Mouse (Mus musculus) layer of hippocampus, adult 9-11 months (tissue): ENCODE results near the gene Gpr146.

Source experiments
- DNase-seq: peaks from one replicate; pipeline ENCODE4 v3.0.0; 2022

Gene Gpr146

DNA sequence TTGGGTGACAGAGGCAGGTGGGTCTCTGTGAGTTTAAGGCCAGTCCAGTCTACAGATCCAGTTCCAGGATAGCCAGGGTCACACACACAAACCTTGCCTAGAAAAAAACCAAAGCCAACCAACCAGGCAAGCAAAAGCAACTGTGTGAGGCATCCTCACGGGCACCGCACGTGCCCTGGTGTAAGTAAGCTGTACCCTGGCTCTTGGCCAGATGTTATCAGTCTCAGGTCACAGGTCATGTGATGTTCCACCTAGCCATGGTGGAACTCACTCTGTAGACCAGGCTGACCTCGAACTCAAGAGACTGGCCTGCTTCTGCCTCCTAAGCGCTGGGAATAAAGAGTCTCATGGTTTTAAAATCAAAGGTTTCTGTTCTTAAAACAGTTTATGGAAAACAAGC, 18.3 kb upstream of the Gpr146 start:
- DNase-seq: no peak

DNA sequence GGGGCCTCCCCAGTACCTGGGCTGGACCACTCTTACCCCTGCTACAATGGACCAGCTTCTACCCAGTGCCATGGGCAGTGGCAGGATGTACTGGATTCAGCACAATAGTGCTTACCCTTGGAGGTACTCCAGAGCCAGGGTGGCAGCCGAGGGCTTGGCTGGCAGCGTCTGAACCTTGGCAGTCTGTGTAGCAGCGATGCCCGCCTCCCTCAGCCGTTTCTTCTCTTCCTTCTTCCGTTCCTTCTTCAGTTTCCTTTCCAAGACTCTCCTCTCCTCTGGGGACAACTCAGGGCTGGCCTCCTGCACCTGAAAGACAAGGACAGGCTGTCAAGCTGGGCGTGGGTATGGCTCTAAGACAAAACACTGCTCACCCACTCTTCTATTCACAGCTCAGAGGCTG, 13.6 kb upstream of the Gpr146 start:
- no peak for DNase-seq

DNA sequence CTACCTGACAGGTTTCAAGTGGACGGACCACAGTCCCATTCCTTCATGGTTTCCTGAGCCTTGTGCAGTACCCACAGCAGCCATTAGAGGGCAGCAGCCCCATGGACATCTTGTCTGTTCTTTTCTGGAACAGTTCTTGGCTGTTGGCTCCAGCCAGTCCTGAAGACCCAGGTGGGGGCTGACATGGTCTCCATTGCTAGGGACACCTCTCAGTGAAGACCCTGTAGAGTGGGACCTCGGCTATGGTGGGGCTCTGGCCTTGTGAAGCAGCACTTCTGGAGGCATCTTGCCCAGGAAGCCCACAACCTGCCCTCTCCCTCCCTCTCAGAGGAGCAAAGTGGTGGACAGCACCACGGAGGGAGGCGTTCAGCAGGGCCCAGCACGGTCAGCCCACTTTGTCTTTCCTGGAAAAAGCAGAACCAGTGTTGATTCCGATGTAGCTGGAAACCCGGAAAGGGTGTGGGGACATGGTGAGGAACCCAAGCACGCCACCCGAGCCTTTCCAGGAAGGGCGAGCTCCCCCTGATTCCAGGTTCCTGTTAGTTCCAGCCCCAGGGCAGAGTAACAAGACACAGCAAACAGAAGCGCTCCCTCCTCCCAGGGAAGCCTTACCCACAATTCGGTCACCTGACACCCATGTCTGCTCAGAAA, 13.1 kb upstream of the Gpr146 start:
- DNase-seq: peak; percentile 81

DNA sequence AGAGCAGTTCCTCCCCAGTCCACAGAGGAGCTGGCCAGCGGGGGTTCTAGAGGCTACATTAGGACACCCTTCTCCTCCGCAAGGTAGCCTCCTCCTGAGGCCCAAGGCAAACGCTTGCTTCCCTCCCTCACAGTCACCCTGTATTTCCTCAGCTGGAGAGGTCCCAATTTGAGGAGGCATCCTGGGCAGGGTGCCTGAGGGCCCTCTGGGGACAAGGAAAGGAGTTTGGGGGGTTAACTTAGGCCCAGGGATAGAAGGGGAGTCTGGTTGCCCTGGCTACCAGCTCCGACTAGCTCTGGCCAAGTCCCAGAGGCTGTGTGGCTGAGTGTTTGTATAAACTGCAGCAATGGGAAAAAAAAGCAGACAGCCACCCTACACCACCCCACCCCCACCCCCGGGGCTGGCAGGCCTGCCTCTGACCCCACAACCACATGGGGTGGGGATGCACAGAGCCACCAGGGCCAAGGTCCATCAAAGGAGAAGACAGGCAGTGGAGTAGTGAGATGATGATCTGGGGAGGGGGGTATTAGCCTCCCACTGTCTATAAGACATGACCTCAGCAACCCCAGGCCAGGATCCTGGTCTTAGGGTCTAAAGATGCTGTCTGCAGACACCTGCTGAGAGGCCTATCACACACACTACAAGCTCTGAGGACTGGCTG, 12.5 kb upstream of the Gpr146 start:
- no peak for DNase-seq

DNA sequence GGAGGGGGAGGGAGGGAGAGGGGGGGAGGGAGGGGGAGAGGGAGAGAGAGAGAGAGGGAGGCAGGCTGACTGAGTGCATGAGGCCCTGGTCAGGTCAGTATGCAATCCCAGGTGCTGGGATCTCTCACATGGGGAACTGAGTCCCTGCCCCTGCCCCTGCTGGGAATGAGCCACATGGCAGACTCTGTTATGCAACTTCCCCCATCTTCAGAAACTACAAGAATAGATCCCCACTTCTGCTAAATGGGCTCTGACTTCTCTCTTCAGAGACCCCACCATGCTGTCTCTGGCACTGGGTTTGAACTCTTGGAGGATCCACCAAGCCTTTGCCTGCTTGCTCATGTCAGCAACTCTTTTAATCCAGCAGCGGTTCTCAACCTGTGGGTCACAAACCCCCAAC, 11.7 kb upstream of the Gpr146 start:
- peak; percentile 85 for DNase-seq

DNA sequence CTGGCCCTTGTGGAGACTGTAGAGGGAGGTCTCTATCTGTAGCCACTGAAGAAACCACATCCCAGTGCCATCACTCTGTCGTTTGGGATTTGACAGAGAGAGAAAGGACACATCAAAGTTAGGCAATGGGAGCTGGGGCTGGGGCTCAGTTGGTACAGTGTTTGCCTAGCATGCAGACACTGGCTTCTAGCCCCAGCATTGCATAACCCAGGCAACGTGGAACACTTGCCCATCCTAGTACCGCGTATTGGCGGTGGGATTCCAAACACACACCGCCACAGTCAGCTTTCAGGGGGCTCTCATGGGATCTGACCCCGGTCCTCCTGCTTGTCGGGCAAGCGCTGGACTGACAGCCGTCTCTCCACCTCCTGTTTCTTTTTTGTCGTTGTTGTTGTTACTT, 11.0 kb upstream of the Gpr146 start:
- DNase-seq: no peak

DNA sequence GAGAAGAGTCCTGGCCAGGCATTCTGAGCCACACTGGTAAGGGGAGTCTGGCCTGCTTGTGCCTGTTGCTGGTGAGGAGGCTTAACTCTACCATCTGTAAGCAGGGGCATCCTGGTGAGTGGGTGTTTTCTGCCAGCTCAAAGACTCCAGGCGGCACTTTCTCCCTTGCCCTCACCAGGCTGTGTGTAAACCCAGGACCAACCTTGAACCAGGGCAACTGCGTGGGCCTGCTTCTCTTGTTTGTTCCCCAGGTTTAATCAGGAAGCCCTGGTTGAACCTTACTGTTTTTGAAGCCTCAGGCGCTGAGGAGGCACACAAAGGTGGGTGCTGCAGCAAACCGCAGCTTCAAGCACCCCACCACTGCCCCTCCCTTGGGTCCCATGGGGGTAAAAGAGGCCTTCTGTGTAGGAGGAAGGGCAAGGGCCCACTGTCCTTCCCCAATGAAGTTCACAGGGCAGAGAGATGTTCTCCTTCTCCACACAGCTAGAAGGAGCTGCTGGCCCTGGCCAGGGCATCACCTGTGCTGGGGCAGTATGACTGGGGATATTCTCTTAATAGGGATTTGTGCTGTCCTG, 9.5 kb upstream of the Gpr146 start:
- DNase-seq: no peak

DNA sequence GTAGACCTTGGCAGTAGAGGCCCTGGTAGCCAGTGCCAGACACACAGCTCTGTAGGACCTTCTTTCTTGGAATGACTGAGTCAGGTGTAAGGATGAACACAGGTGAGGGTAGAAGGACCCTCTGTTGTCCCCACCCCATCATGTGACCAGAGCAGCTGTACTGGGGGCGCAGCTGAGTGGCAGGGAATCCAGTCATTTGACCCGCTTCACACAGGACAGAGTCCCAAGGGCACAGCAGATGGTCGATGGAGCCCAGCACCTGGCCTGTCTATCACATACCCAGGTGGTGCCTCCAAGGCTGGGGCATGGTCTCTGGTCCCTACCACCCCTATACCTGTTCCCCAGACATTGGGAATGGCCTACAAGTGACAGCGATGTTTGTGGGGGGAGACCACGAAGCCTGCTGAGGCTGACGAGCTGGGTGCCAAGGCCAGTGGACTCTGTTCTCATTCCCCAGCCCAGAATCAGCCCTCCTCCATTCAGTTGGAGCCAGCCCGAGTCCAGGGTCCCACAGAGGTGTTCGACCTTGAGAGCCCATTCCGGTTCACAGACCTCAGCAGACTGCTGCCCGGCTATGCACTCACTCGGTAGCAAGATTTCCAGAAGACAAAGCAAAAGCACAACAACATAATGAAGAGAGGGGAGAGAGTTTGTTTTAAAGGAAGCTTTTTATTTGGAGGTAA, 8.7 kb upstream of the Gpr146 start:
- no peak for DNase-seq

DNA sequence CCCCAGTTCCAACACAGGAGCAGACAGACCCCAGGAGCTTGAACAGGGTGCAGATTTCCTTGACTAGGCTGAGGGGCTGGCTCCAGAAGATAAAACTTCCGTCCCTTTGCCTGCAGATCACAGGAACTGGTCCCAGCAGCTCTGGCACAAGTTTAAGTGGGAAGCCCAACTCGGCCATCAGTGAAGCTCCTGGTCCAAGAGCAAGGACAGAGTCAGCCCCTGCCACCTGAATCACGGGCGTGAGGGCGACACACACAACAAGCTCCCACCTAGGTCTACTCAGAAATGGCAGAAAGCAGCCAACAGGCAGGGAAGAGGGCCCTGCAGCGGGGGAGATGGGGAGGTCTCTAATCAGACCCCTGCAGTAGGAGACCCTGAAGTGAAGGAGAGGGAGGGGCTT, 7.2 kb upstream of the Gpr146 start:
- no peak for DNase-seq

DNA sequence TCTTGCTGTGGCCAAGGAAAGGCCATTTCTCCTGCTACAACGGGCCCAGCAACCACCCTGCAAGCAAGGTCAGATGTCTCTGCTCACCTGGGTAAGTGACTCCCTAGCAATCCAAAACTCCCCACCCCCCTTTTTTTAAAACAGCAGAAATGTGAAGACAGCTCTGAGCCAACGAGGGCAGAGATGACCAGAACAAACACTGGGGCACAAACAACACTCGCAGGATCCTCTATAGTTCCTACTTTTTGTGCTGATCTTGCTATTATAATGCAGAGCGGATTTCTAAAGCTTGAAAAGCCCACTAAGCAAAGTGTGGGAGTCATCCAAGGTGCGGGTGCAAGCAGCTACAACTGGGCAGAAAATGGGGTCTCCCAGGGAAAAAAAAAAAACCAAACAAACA, 6.4 kb upstream of the Gpr146 start:
- no peak for DNase-seq

DNA sequence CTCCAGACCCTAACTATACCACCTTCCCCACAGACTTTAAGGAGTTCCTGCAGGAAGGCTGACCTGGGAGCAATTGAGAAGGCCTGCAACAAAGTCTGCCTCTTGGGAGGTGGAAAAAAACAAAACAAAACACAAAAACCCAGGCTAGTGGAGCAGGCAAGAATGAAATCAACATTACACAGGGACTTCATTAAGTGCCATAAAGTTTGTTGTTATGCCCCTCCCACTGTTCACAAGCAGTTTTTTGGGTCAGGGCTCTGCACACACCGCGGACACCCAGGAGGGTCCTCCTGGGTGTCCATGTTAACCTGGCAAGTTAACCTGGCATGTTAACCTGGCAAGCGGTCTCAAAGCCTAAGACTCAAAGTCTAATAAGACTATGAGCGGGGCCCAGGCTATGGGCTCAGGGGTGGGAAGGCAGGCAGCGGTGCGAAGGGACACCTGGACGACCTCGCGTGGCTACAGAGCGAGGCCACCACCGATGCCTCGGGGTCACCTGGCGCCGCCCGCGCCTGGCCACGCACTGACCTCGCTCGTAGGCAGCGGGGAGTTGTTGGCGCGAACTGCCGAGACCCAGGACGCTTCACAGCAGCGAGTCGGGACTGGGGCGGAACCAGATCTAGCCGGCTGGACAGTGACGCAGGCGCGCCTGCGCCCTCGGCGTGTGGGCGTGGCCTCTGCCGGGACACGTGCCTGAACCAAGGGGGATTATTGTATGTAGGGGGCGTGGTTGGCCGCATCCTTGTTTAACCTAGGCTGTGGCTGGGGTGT, 5.7 kb upstream of the Gpr146 start:
- DNase-seq: peak; percentile 93

DNA sequence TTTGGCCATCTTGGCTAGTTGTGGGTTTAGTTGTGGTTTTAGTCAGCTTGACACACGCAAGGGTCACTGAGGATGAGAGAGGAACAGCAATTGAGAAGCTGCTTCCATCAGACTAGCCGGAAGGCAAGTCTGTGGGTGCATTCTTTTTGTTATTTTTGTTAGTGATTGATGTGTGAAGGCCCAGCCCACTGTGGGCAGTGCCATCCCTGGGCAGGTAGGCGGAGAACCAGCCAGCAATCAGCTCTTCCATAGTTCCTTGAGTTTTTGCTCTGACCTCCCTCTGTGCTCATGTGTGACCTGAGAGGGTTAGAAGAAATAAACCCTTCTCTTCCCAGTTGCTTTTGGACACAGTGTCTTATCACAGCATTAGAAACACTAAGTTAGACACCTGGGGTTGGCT, 4.4 kb upstream of the Gpr146 start:
- no peak for DNase-seq

DNA sequence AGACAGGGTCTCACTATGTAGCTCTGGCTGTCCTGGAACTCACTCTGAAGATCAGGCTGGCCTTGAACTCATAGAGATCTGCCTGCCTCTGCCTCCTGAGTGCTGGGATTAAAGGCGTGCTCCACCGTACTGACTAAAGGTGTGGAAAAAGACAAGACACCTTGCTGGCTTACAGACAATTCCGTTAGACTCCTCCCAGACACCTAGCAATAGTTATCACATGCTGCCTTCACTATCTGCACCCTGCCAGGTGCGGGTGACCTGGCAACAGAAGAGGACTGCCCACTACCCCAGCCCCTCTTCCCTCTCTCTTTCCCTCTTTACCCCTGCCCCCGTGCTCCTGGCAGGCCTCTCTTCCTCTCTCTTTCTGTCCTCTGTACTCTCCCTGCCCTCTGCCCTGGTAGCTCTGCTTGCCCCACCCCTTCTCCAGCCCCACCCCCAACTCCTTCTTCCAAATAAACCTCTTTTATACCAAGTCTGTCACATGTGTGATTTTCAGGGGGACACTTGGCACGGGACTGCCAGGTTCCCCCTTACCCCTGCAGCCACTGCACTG, 3.5 kb upstream of the Gpr146 start:
- DNase-seq: no peak

DNA sequence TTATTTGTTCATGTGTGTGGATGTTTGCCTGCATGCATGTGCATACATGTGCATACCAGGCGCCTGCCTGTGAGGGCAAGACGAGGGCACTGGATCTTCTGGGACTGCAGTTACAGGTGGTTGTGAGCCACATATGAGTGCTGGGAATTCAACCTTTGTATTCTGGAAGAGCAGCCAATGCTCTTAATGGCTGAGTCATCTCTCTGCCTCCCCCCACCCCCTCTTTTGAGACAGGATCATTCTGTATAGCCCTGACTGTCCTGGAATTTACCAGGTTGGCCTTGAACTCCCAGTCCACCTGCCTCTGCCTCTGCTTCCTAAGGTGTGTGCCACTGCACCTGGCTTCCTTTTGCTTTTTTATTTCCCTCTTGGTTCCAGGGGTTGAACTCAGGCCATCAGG, 2.7 kb upstream of the Gpr146 start:
- no peak for DNase-seq

DNA sequence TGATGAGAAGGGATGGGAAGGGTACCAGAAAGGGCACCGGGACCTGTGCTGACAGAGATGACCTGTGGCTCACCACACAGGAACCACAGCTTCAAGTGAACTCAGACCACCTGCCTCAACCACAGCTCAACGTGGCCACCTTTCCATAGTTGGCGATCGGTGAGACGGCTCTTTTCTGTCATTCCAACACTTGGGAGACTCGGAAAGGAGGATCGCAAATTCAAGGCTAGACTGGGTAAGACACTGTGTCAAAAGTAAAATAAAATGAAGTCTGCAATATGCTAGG, 717 bp downstream of the Gpr146 start:
- no peak for DNase-seq

DNA sequence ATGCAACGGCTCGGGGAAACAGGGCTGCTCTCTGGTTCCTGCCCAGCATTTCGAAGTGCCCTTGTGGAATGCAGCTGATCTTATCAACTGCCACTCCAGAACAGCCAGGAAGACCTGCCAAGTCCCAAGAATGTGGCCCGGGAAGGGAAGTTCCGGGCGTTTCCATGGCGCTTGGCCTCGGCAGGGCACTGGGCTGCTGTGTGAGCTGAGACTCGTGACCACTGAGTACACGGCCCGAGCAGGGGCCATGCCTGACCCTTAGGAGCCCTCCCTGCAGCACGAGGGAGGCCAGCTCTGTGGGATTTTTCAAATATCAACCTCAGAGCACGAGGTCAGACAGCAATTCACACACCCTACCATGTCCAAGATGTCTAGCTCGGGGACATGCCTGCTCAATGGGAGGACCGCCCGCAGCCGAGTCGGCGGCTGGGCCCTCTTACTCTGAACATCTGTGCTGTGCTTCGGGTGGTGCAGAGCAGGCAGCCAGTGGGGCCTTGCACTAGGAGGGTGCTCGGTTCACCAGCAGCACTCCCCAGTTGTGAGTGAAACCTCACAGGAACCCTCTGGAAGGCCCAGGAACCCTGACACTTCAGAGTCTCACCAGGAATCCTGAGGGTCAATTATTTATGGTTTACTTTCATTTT, 1.6 kb downstream of the Gpr146 start:
- no peak for DNase-seq

DNA sequence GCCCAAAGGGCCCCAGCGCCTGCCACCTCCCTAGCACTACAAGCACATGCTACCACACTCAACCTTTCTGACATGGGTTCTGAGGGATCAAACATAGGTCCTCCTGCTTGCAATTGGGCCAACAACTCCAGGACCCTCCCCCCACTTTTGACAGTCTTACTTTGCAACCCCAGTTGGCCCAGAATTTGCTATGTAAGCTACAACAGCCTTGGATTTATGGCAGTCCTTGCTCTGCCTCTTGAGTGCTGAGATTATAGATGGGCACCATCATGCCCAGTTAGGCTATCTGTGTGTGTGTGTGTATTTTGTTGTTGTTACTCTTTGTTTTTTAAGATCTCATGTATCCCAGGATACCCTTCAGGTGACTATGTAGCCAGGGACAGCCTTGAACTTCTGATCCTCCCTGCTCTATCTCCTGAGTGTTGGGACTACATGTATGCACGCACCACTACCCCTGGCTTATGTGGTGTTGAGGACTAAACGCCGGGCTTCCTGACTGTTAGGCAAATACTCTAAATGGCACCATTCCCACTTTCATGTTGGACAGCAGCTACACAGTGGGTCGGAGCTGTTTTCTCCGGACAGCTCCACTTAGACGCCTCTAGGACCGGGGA, 2.4 kb downstream of the Gpr146 start:
- DNase-seq: no peak

DNA sequence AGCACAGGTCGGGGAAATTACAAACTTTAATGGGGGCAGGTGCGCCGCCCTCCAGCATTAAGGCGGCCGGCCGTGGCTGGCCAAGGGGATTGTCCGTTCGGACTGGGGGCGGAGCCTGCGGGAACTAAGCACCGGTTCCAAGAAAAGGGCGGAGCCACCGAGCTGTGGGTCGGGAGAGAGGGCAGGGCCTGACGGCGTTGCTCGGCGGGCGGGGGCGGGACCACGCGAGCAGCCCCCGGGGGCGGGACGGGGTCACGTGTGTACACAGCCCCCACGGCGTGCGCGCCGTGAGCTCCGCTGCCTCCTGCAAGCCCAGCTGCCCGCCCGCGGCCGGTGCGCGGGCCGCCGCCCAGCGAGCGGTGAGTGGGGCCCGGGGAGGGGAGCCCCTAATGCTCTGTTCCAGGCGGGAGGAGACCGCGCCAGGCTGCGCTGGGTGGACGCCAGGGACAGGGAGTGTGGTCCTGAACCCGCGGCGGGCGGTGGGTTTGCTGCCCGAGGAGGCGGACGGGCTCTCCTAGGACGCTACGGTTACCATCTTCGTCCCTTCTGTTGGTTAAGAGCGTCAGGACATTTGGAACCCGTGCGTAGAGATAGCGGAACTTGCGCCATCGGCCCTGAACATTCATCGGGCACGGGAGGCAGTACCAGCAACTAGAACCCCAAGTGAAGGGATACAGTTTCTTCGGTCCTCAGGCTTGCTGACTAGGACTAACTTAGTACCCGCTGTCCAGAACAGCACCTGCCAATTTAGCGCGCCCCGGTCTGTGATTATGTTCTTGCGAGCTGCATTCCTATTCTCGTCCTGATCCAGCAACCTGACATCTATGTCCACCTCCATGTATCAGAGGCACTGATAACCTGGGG, 3.1 kb downstream of the Gpr146 start:
- DNase-seq: peak; percentile 93

DNA sequence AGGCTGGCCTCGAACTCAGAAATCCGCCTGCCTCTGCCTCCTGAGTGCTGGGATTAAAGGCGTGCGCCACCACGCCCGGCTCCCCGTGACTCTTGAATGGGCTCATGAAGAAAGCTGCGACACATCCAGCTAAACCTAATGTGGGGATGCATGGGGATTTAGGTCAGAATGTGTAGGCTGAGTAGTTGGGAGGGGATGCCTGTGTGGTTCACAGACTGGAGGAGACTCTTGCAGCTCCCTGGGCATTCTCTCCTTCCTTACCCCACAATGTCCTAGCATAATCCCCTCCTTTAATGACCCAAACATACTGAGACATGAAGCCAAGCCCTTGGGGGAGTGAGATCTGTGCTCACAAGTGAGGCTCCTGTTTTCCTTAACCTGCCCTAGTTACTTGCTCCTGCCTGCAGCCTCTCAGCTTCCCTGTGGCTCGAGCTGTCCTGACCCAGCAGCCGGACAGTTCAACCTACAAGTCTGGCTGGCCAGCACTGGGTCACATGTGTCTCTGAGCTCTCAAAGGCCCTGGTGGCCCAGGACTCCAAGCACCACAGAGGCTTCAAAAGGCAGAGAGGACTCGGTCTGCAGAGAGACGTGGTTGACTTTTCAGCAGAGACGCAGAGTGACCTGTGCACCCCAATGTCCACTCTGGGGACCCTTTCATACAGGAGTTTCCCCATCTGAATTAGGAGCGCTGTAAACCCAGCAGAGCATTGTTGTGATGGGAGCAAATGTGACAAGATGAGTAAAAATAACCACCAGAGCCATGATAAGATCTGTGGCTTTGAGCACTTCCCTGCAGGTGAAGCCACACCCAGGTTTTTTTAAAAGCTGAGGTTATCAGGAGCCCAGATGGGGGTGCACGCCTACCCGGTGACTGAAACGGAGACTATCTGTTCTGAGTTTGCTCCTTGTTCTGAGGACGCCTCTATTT, 4.4 kb downstream of the Gpr146 start:
- DNase-seq: no peak

DNA sequence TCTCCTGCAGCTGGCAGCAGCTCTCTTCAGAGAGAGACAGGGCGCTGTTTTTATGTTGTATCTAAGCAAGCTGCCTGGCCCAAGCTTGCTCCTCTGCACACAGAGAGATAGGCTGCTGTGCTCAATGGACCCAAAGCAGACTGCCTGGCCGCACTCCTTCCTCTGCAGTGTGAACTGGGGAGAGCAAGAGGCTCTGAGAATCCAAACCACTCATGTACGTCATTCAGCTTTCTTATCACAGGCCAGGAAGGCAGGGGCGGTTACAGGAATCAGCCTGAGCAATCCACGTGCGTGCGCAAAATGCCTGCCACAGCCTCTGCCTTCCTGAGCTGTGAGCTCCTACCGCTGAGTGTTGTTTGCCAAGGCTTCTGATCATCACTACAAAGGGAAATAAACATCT, 5.3 kb downstream of the Gpr146 start:
- peak; percentile 62 for DNase-seq
